16 mouse cellular contexts compared by ENCODE assay signal in genomic region chr19:6854658-6855057, GRCm38 (mm10). TPM values are rescaled to one million over a fixed set of nuclear protein-coding genes. Genes with fewer than 3 reads are reported as not detected.
DNase-seq lines count a peak whose midpoint lies in the region; ATAC-seq and TF ChIP-seq lines count a peak whose summit lies in the region.
"Had no signal": no experiment of that assay in that cellular context is flagged by ENCODE, and none has a peak within 500 bp of the region (broad histone marks: within the 10 kb centered on the region; RNA-seq: fewer than 3 reads in every experiment).

No protein-coding gene starts in this region.

- ATAC-seq in kidney, embryonic 15.5 days (replicated peaks; ENCODE audit: low FRiP score), result no peak
- no peak for ATAC-seq in stomach, embryonic 14.5 days (ENCODE audit: insufficient number of reproducible peaks, insufficient read depth, low FRiP score, low read depth)
- ATAC-seq in stomach, postnatal 0 days (ENCODE audit: low FRiP score, low TSS enrichment), result no peak
- no peak for ATAC-seq in stomach, embryonic 15.5 days (ENCODE audit: insufficient read depth, low FRiP score, low read depth)

- WGBS in heart, embryonic 10.5 days, result 77% methylated on average over 12 of the region's 12 CpGs
- WGBS in kidney, embryonic 15.5 days, result 89% methylated on average over 12 of the region's 12 CpGs
- 86% methylated on average over 12 of the region's 12 CpGs for whole genome bisulfite sequencing in stomach, embryonic 14.5 days
- WGBS in stomach, postnatal 0 days, result 87% methylated on average over 12 of the region's 12 CpGs
- 88% methylated on average over 12 of the region's 12 CpGs for WGBS in stomach, embryonic 15.5 days

- peaks cover 60% of the 10 kb centered on the region for H3K27me3 ChIP-seq in heart, embryonic 10.5 days (ENCODE audit: insufficient read depth, poor library complexity, severe bottlenecking)
- peaks cover 46% of the 10 kb centered on the region for H3K27me3 ChIP-seq in kidney, embryonic 15.5 days
- 0 out of 2 replicates have a peak, but pooled peaks cover 2% of the 10 kb centered on the region for H3K27me3 ChIP-seq in stomach, embryonic 14.5 days (ENCODE audit: control insufficient read depth, insufficient read depth, low read length)
- no peaks in the 10 kb centered on the region for H3K27me3 ChIP-seq in stomach, postnatal 0 days (ENCODE audit: control insufficient read depth, insufficient read depth, low read length)
- H3K27me3 ChIP-seq in stomach, embryonic 15.5 days (replicated peaks), result 0 out of 2 replicates have a peak, but pooled peaks cover 3% of the 10 kb centered on the region

- H3K4me1 ChIP-seq in heart, embryonic 10.5 days, result peaks cover 35% of the 10 kb centered on the region
- peaks cover 34% of the 10 kb centered on the region for H3K4me1 ChIP-seq in kidney, embryonic 15.5 days
- H3K4me1 ChIP-seq in stomach, embryonic 14.5 days (ENCODE audit: control insufficient read depth, insufficient read depth, low read length), result 0 out of 2 replicates have a peak, but pooled peaks cover 9% of the 10 kb centered on the region
- H3K4me1 ChIP-seq in stomach, postnatal 0 days (replicated peaks; ENCODE audit: control insufficient read depth, insufficient read depth), result no peaks in the 10 kb centered on the region; the same call in 1 of the 2 replicates
- peaks cover 13% of the 10 kb centered on the region; the same call in 1 of the 2 replicates for H3K4me1 ChIP-seq in stomach, embryonic 15.5 days

- no peak for TF ChIP-seq CTCF in stomach, postnatal 0 days (IDR thresholded peaks at IDR 0.05; ENCODE audit: low read depth)

- H3K27ac ChIP-seq in heart, embryonic 10.5 days, result no peak overlapping the region
- H3K27ac ChIP-seq in kidney, embryonic 15.5 days, result no peak overlapping the region
- H3K27ac ChIP-seq in stomach, embryonic 14.5 days (ENCODE audit: low read length), result no peak overlapping the region
- H3K27ac ChIP-seq in stomach, postnatal 0 days (replicated peaks), result no peak overlapping the region
- H3K27ac ChIP-seq in stomach, embryonic 15.5 days, result no peak overlapping the region
- H3K27ac ChIP-seq: layer of hippocampus, adult 2 months; left cerebral cortex, adult 2 months; liver, embryonic 13.5 days had no signal

- H3K36me3 ChIP-seq in heart, embryonic 10.5 days, result no peaks in the 10 kb centered on the region
- H3K36me3 ChIP-seq in kidney, embryonic 15.5 days, result no peaks in the 10 kb centered on the region
- no peaks in the 10 kb centered on the region for H3K36me3 ChIP-seq in stomach, embryonic 14.5 days (ENCODE audit: control insufficient read depth, insufficient read depth, low read length)
- H3K36me3 ChIP-seq in stomach, postnatal 0 days (ENCODE audit: control insufficient read depth, insufficient read depth, low read length), result no peaks in the 10 kb centered on the region
- no peaks in the 10 kb centered on the region for H3K36me3 ChIP-seq in stomach, embryonic 15.5 days
- H3K36me3 ChIP-seq: liver, embryonic 13.5 days had no signal

- peak overlapping the region; percentile 55; the same call in 1 of the 2 replicates for H3K4me3 ChIP-seq in heart, embryonic 10.5 days
- no peak overlapping the region for H3K4me3 ChIP-seq in kidney, embryonic 15.5 days (replicated peaks)
- no peak overlapping the region for H3K4me3 ChIP-seq in stomach, embryonic 14.5 days (ENCODE audit: low read depth, low read length)
- H3K4me3 ChIP-seq in stomach, postnatal 0 days (ENCODE audit: low read depth, low read length), result no peak overlapping the region
- H3K4me3 ChIP-seq in stomach, embryonic 15.5 days (replicated peaks), result 0 out of 2 replicates have a peak overlapping the region, but pooled peaks have one; percentile 25
- H3K4me3 ChIP-seq: layer of hippocampus, adult 2 months; left cerebral cortex, adult 2 months; myocyte had no signal

- no peak for TF ChIP-seq EP300 in stomach, postnatal 0 days (optimal IDR thresholded peaks at IDR 0.05)

- intact Hi-C loops in heart, postnatal 36 days (cut with DNase I), result no loop called here

- peak overlapping the region; percentile 59 for H3K4me2 ChIP-seq in kidney, embryonic 15.5 days
- H3K4me2 ChIP-seq in stomach, embryonic 14.5 days (replicated peaks; ENCODE audit: low read depth, low read length), result peak overlapping the region; percentile 39; the same call in 1 of the 2 replicates
- no peak overlapping the region for H3K4me2 ChIP-seq in stomach, postnatal 0 days (replicated peaks; ENCODE audit: low read depth)
- peak overlapping the region; percentile 52; the same call in 1 of the 2 replicates for H3K4me2 ChIP-seq in stomach, embryonic 15.5 days

- no peak for DNase-seq in heart, embryonic 10.5 days (ENCODE audit: low spot score)
- no peak for DNase-seq in heart, postnatal 36 days
- no peak for DNase-seq in kidney, postnatal 14 days
- no peak for DNase-seq in stomach, postnatal 0 days (ENCODE audit: low spot score)
- no peak for DNase-seq in adipocyte (ENCODE audit: low spot score)
- DNase-seq: adrenal gland, adult 8-10 months; B cell, adult 2 months; liver, embryonic 13.5 days; right cerebral cortex, postnatal 14 days; thymus, postnatal 14 days had no signal

- no peak overlapping the region for H3K9ac ChIP-seq in kidney, embryonic 15.5 days
- no peak overlapping the region for H3K9ac ChIP-seq in stomach, embryonic 14.5 days (replicated peaks; ENCODE audit: low read depth, low read length)
- H3K9ac ChIP-seq in stomach, postnatal 0 days (ENCODE audit: low read length), result no peak overlapping the region
- H3K9ac ChIP-seq in stomach, embryonic 15.5 days, result no peak overlapping the region

- no peaks in the 10 kb centered on the region for H3K9me3 ChIP-seq in heart, embryonic 10.5 days
- no peaks in the 10 kb centered on the region for H3K9me3 ChIP-seq in kidney, embryonic 15.5 days (replicated peaks)
- no peaks in the 10 kb centered on the region for H3K9me3 ChIP-seq in stomach, embryonic 14.5 days (ENCODE audit: control insufficient read depth, low read depth, low read length)
- no peaks in the 10 kb centered on the region for H3K9me3 ChIP-seq in stomach, postnatal 0 days (ENCODE audit: control insufficient read depth, low read length)
- no peaks in the 10 kb centered on the region for H3K9me3 ChIP-seq in stomach, embryonic 15.5 days
- H3K9me3 ChIP-seq: liver, embryonic 13.5 days had no signal

RNA-seq across cellular contexts. Expression of gene Ccdc88b, which starts 3.4 kb away (rescaled TPM):
- polyA plus RNA-seq in heart, embryonic 10.5 days (2016; fragmentation: Nextera tagmentation; extraction: Ambion mirVana), result 0.38 and 0.63 TPM in 2 replicates
- total RNA-seq in heart, postnatal 36 days (2021), result under 1 TPM; 0.69 to 0.92 TPM
- 0.74 and 1.2 TPM in 2 replicates for polyA plus RNA-seq in kidney, embryonic 15.5 days (2015; fragmentation: Nextera tagmentation; extraction: Ambion mirVana)
- 0.59 and 0.80 TPM in 2 replicates for polyA plus RNA-seq in stomach, embryonic 14.5 days (2014; fragmentation: Nextera tagmentation; extraction: Ambion mirVana)
- 0.34 and 0.45 TPM in 2 replicates for polyA plus RNA-seq in stomach, postnatal 0 days (2015; fragmentation: Nextera tagmentation; extraction: Ambion mirVana)
- 1.7 and 1.9 TPM in 2 replicates for polyA plus RNA-seq in stomach, embryonic 15.5 days (2015; fragmentation: Nextera tagmentation; extraction: Ambion mirVana)

RNA-seq across cellular contexts. Expression of gene Rps6ka4, which starts 14.2 kb away (rescaled TPM):
- 10.1 and 14.7 TPM in 2 replicates for polyA plus RNA-seq in heart, embryonic 10.5 days (2016; fragmentation: Nextera tagmentation; extraction: Ambion mirVana)
- 10 to 100 TPM; 17.4 to 19.4 TPM for total RNA-seq in heart, postnatal 36 days (2021)
- polyA plus RNA-seq in kidney, embryonic 15.5 days (2015; fragmentation: Nextera tagmentation; extraction: Ambion mirVana), result 19.2 and 22.3 TPM in 2 replicates
- polyA plus RNA-seq in stomach, embryonic 14.5 days (2014; fragmentation: Nextera tagmentation; extraction: Ambion mirVana), result 24.2 and 26.1 TPM in 2 replicates
- polyA plus RNA-seq in stomach, postnatal 0 days (2015; fragmentation: Nextera tagmentation; extraction: Ambion mirVana), result 34.7 and 34.9 TPM in 2 replicates
- polyA plus RNA-seq in stomach, embryonic 15.5 days (2015; fragmentation: Nextera tagmentation; extraction: Ambion mirVana), result 28.1 and 30.1 TPM in 2 replicates

RNA-seq across cellular contexts. Expression of gene Trmt112, which starts 54.8 kb away (rescaled TPM):
- polyA plus RNA-seq in heart, embryonic 10.5 days (2016; fragmentation: Nextera tagmentation; extraction: Ambion mirVana), result 89.9 and 116 TPM in 2 replicates
- 10 to 100 TPM; 27.8 to 30.3 TPM for total RNA-seq in heart, postnatal 36 days (2021)
- polyA plus RNA-seq in kidney, embryonic 15.5 days (2015; fragmentation: Nextera tagmentation; extraction: Ambion mirVana), result 148 and 167 TPM in 2 replicates
- 152 and 158 TPM in 2 replicates for polyA plus RNA-seq in stomach, embryonic 14.5 days (2014; fragmentation: Nextera tagmentation; extraction: Ambion mirVana)
- 75.8 and 85.9 TPM in 2 replicates for polyA plus RNA-seq in stomach, postnatal 0 days (2015; fragmentation: Nextera tagmentation; extraction: Ambion mirVana)
- polyA plus RNA-seq in stomach, embryonic 15.5 days (2015; fragmentation: Nextera tagmentation; extraction: Ambion mirVana), result 130 and 135 TPM in 2 replicates

RNA-seq across cellular contexts. Expression of gene Prdx5, which starts 55.2 kb away (rescaled TPM):
- 166 and 169 TPM in 2 replicates for polyA plus RNA-seq in heart, embryonic 10.5 days (2016; fragmentation: Nextera tagmentation; extraction: Ambion mirVana)
- total RNA-seq in heart, postnatal 36 days (2021), result 100 to 1,000 TPM; 693 to 776 TPM
- polyA plus RNA-seq in kidney, embryonic 15.5 days (2015; fragmentation: Nextera tagmentation; extraction: Ambion mirVana), result 268 and 275 TPM in 2 replicates
- polyA plus RNA-seq in stomach, embryonic 14.5 days (2014; fragmentation: Nextera tagmentation; extraction: Ambion mirVana), result 166 and 172 TPM in 2 replicates
- 537 and 559 TPM in 2 replicates for polyA plus RNA-seq in stomach, postnatal 0 days (2015; fragmentation: Nextera tagmentation; extraction: Ambion mirVana)
- 228 and 279 TPM in 2 replicates for polyA plus RNA-seq in stomach, embryonic 15.5 days (2015; fragmentation: Nextera tagmentation; extraction: Ambion mirVana)

Comparison
In these comparisons a context has a peak if more than half of its experiments do, and no peak if none do; other contexts are left out.
1. H3K4me3 ChIP-seq: peak in heart, embryonic 10.5 days (single experiment) and stomach, embryonic 15.5 days (single experiment); none in kidney, embryonic 15.5 days (single experiment), stomach, embryonic 14.5 days (single experiment) and stomach, postnatal 0 days (single experiment).